Mouse (Mus musculus): ENCODE measurements around the gene B4galnt2.

The B4galnt2 gene

GRCm38 (mm10) chr11:95826317-95827167 lies 88.1 kb downstream of the B4galnt2 start:
- DNase-seq (ENCODE audit: low spot score in 2 of 2): no peak

DNA sequence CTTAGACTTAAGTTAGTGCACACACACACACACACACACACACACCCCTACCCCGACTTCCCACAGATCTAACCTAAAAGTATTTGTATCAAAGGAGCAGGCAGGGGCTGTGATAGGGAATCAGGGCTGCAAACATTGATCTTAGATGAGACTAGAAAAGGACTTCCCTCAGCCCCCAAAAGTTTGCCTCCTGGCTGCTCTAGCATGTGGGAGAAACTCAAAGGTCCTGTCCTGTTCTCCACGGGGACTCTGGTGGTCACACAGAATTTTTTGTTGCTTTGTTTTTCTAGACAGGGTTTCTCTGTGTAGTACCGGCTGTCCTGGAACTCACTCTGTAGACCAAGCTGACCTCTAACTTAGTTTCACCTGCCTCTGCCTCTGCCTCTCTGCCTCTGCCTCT lies 89.1 kb downstream of the B4galnt2 start:
- DNase-seq (ENCODE audit: low spot score in 2 of 2): no peak

GRCm38 (mm10) chr11:95824877-95825243 lies 89.8 kb downstream of the B4galnt2 start:
- peak in 1 of 2 experiments; percentile 47 for DNase-seq (ENCODE audit: low spot score in 2 of 2)

GRCm38 (mm10) chr11:95824071-95824876 lies 90.4 kb downstream of the B4galnt2 start, which contains the start of gene Phospho1:
Phospho1 (plus strand) TSS chr11:95824499.
- DNase-seq (ENCODE audit: low spot score in 2 of 2): peak; percentile 69 to 81

DNA sequence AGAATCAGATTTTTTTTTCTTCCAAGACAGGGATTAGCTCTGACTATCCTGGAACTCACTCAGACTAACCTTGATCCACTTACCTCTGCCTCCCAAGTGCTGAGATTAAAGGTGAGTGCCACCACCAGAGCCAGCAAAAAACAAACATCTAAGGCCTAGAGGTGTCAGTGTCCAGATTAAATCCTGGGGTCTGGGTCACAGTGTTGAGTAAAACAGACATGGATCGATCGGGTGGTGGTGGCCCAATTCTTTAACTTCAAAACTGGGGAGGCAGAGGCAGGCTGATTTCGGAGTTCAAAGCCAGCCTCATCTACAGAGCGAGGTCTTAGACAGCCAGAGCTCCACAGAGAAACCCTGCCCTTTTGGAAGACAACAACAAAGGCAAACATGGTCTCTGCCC lies 92.3 kb downstream of the B4galnt2 start:
- no peak for DNase-seq (ENCODE audit: low spot score in 2 of 2)

- DNase-seq (ENCODE audit: low spot score in 2 of 2): no peak
Observed at GRCm38 (mm10) chr11:95821511-95821910, 93.2 kb downstream of the B4galnt2 start.

- DNase-seq (ENCODE audit: low spot score in 2 of 2): no peak
Observed at GRCm38 (mm10) chr11:95819138-95819537, 95.6 kb downstream of the B4galnt2 start.
